Mouse (Mus musculus) cerebellum, adult 2 months (tissue): ENCODE data around the gene Bag1. TPM values are rescaled to one million over a fixed set of nuclear protein-coding genes. Genes with fewer than 3 reads are reported as not detected.
A peak's percentile ranks its signal among the peaks of the same experiment; 100 is the strongest.

Source experiments
- DNase-seq, 2 experiments: peaks; one replicate each; pipeline ENCODE4 v3.0.0; 2021
- H3K27ac ChIP-seq: fragments of 200-500 bp; 2 replicates; pipeline ENCODE4 v1.5.1; 2012; ENCODE audit warnings: low read length, control low read depth, inconsistent platforms; ENCODE audit not compliant: insufficient read depth
- H3K27me3 ChIP-seq: fragments of 200-500 bp; 2 replicates; pipeline ENCODE4 v1.6.1; 2012; ENCODE audit warnings: inconsistent platforms, mild to moderate bottlenecking, low read length, moderate library complexity; ENCODE audit not compliant: control insufficient read depth, insufficient read depth
- H3K4me1 ChIP-seq: fragments of 200-500 bp; 2 replicates; pipeline ENCODE4 v1.6.1; 2011; ENCODE audit warnings: low read length; ENCODE audit not compliant: control insufficient read depth, insufficient read depth
- H3K4me3 ChIP-seq: fragments of 200-500 bp; replicated peaks from 2 replicates; pipeline ENCODE3; 2011; ENCODE audit warnings: mild to moderate bottlenecking, low read depth, low read length, control low read depth; ENCODE audit not compliant: insufficient read depth
- CTCF ChIP-seq: fragments of 200-500 bp; IDR thresholded peaks from 2 replicates; pipeline ENCODE4 v1.5.1; 2011; ENCODE audit warnings: low read depth, mild to moderate bottlenecking, control low read depth, low read length, moderate library complexity, borderline replicate concordance; ENCODE audit not compliant: insufficient read depth
- POLR2A ChIP-seq: fragments of 200-500 bp; IDR thresholded peaks from 2 replicates; pipeline ENCODE4 v1.6.1; 2011; ENCODE audit warnings: low read length, control low read depth, borderline replicate concordance; ENCODE audit not compliant: insufficient read depth
- WGBS: fragments of 180-500 bp; shearing (Covaris S2); methylation state at CpG from one replicate; pipeline ENCODE4 v1.1.7; 2018; 5-methylcytosine and 5-hydroxymethylcytosine counted together
- polyA plus RNA-seq: library from polyadenylated mRNA; depleted of rRNA; stranded (reverse); fragments of >200 nt; gene quantifications from 2 replicates; pipeline ENCODE4 v1.2.3, GENCODE M21; 2012

The Bag1 gene
- polyA plus RNA-seq, 1 experiment, result 159 TPM

DNA sequence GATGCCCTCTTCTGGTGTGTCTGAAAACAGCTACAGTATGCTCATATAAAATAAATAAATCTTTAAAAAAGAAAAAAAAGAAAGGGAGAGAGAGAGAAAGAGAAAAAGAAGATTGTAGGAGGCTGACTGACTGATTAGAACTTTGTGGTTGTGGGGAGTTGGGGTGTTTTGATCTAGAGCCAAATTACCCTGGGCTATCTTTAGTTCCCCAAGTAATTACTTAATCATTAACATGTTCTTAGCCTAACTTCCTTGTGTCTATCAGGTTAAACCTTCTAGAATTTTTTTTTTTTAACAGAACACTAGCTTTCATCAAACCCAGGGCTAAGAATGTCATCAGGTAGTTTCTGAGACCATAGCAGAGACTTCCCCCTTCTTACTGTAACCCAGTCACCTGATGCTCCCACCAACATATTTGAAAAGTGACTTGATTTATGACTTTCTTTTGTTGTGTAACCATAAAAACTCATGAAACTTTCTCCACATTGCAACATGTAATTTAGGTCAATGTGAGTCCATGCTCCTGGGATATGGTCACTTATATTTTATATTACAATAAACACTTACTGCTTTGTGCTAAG, 33.7 kb downstream of the Bag1 start:
- H3K4me3 ChIP-seq, result no peak overlapping the region
- TF ChIP-seq POLR2A (no peak), CTCF (no peak)
- H3K27me3 ChIP-seq, result no peaks in the 10 kb centered on the region
- H3K4me1 ChIP-seq, result no peaks in the 10 kb centered on the region
- H3K27ac ChIP-seq, result no peak overlapping the region
- DNase-seq, result no peak

- DNase-seq, result peak; percentile 17 to 24
- WGBS, result 15% methylated on average over 20 of the region's 20 CpGs
- Histone ChIP-seq H3K4me3 (no peak overlapping the region), H3K4me1 (no peaks in the 10 kb centered on the region; the same call in 1 of the 2 replicates), H3K27ac (no peak overlapping the region), H3K27me3 (no peaks in the 10 kb centered on the region)
- no peak for TF ChIP-seq POLR2A
- TF ChIP-seq CTCF, result no peak
These were observed 39.7 kb downstream of the Bag1 start for GRCm38 (mm10) chr4:40908261-40908969.

DNA sequence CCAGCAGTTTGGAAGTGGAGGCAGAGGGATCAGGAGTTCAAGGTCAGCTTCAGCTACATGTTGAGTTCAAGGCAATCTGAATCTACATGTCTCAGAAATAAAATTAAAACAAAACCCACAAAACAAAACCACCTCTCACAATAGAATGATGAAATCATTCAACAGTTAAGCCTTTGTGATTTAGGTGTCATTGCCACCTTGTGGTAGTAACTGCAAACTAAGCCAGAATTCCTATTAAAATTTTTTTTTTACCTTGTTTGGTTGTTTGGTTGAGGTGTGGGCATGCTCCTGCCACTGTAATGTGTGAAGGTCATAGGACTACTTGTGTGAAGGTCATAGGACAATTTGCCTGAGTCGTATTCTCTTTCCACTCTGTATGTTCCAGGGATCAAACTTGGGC, 41.8 kb downstream of the Bag1 start:
- 61% methylated on average over 1 of the region's 1 CpGs for WGBS

GRCm38 (mm10) chr4:40900612-40901011, 47.5 kb downstream of the Bag1 start:
- no peak overlapping the region for H3K4me3 ChIP-seq
- H3K27ac ChIP-seq, result no peak overlapping the region
- no peaks in the 10 kb centered on the region for H3K27me3 ChIP-seq
- TF ChIP-seq POLR2A, result no peak
- no peak for TF ChIP-seq CTCF
- WGBS, result 88% methylated on average over 4 of the region's 4 CpGs
- no peaks in the 10 kb centered on the region for H3K4me1 ChIP-seq
- no peak for DNase-seq

More for the DNA sequence above, 41.8 kb downstream of the Bag1 start:
- Histone ChIP-seq H3K27me3 (no peaks in the 10 kb centered on the region), H3K27ac (no peak overlapping the region), H3K4me3 (no peak overlapping the region), H3K4me1 (no peaks in the 10 kb centered on the region; the same call in 1 of the 2 replicates)
- peak in 1 of 2 experiments; percentile 8 for DNase-seq
- TF ChIP-seq POLR2A, result no peak
- peak; percentile 26; the same call in 1 of the 2 replicates for TF ChIP-seq CTCF

- no peaks in the 10 kb centered on the region for H3K4me1 ChIP-seq
- no peak for DNase-seq
- H3K27me3 ChIP-seq, result no peaks in the 10 kb centered on the region
- H3K27ac ChIP-seq, result no peak overlapping the region
- H3K4me3 ChIP-seq, result no peak overlapping the region
- 97% methylated on average over 3 of the region's 3 CpGs for WGBS
- TF ChIP-seq POLR2A (no peak), CTCF (no peak)
These were observed 48.0 kb downstream of the Bag1 start for GRCm38 (mm10) chr4:40900071-40900470.

GRCm38 (mm10) chr4:40899264-40899663, 48.8 kb downstream of the Bag1 start:
- TF ChIP-seq CTCF (no peak), POLR2A (no peak)
- 50% methylated on average over 2 of the region's 2 CpGs for WGBS

GRCm38 (mm10) chr4:40898476-40899044, 49.5 kb downstream of the Bag1 start:
- no peaks in the 10 kb centered on the region for H3K27me3 ChIP-seq
- H3K4me3 ChIP-seq, result no peak overlapping the region
- H3K27ac ChIP-seq, result no peak overlapping the region
- WGBS, result 84% methylated on average over 6 of the region's 6 CpGs
- no peaks in the 10 kb centered on the region for H3K4me1 ChIP-seq
- TF ChIP-seq CTCF (no peak), POLR2A (no peak)
- no peak for DNase-seq

More at GRCm38 (mm10) chr4:40899264-40899663, 48.8 kb downstream of the Bag1 start:
- no peak for DNase-seq
- no peaks in the 10 kb centered on the region for H3K27me3 ChIP-seq
- no peaks in the 10 kb centered on the region for H3K4me1 ChIP-seq
- no peak overlapping the region for H3K4me3 ChIP-seq
- H3K27ac ChIP-seq, result no peak overlapping the region

- H3K27me3 ChIP-seq, result no peaks in the 10 kb centered on the region
- WGBS, result 95% methylated on average over 2 of the region's 2 CpGs
- TF ChIP-seq CTCF (no peak), POLR2A (no peak)
- no peak overlapping the region for H3K27ac ChIP-seq
- H3K4me3 ChIP-seq, result no peak overlapping the region
- H3K4me1 ChIP-seq, result no peaks in the 10 kb centered on the region
- DNase-seq, result no peak
These were observed 52.4 kb downstream of the Bag1 start for GRCm38 (mm10) chr4:40895646-40896045.
